Mouse (Mus musculus) layer of hippocampus, postnatal 10 days (tissue): ENCODE results near the gene 2310009B15Rik. TPM values are rescaled to one million over a fixed set of nuclear protein-coding genes. Genes with fewer than 3 reads are reported as not detected.

Experiments
- DNase-seq, 2 experiments: peaks; one replicate each; pipeline ENCODE4 v3.0.0; 2021; ENCODE audit warnings: low spot score in 2 of 2
- long read RNA-seq: library from polyadenylated mRNA; stranded (forward); transcript quantifications from one replicate; pipeline ENCODE4 v2.0.0, GENCODE M21; 2023
- total RNA-seq, 2 experiments: library from RNA; stranded (reverse); gene quantifications; 2 replicates each; pipeline ENCODE4 v1.2.3; 2021

The 2310009B15Rik gene
- total RNA-seq, result 10 to 100 TPM; 24.4 to 25.6 TPM
- long read RNA-seq, transcript 2310009B15Rik-201 (3 exons, 565 nt), result major isoform, 11 of 22 reads
- long read RNA-seq, partial matches to known transcripts, result 0 of 22 reads
- long read RNA-seq, other reads (novel, unspliced or antisense), result 8 of 22 reads

GRCm38 (mm10) chr1:138856101-138856950, at the start of gene 2310009B15Rik:
2310009B15Rik (minus strand) TSS chr1:138856852.
- peak; percentile 81 to 90 for DNase-seq

- DNase-seq, result no peak
These were observed 49.6 kb upstream of the 2310009B15Rik start for GRCm38 (mm10) chr1:138906256-138906655.

DNA sequence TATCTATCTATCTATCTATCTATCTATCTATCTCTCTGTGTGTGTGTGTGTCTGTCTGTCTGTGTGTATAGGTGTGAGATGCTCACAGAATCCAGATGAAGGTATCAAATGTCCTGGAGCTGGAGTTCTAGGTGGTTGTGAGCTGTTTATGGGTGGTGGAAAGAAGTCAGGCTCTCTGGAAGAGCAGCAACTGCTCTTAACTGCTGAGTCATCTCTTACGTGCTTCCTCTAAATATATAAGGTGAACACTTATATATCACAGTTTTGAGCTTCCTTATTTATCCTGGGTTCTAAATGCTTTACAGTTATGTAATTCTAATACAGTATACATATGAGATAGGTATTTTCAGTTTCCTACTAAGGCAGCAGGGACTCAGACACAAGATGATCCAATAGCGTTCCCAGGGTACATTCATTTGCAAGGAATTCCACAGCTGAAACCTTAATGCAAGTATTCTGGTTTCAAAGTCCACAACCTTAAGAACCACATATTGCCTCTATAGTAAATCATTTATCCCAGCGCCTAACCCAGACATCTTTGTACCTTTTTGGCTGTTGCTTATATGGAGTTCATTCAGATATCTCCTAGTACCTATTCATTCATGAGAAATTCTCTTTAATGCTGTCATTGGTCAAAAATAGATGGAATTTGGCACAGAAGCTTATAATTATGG, 48.6 kb upstream of the 2310009B15Rik start:
- no peak for DNase-seq

DNA sequence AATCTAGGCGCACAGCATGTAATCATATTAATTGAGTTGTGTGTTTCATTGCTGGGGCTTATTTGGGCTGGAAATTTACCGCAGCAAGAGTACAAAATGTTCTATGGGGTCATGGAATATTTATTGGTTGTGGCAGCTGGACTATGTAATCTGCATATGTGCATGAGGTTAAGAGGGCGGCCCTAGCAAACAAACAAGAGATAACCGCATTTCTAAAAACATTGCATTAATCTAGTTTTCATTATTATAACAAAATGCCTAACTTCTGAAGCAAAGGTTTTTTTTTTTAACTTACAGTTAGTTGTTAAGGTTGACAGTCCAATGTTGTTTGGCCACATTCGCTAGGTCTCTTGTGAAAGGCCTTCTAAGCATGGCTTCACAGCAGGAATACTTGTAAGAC, 47.2 kb upstream of the 2310009B15Rik start:
- no peak for DNase-seq

DNA sequence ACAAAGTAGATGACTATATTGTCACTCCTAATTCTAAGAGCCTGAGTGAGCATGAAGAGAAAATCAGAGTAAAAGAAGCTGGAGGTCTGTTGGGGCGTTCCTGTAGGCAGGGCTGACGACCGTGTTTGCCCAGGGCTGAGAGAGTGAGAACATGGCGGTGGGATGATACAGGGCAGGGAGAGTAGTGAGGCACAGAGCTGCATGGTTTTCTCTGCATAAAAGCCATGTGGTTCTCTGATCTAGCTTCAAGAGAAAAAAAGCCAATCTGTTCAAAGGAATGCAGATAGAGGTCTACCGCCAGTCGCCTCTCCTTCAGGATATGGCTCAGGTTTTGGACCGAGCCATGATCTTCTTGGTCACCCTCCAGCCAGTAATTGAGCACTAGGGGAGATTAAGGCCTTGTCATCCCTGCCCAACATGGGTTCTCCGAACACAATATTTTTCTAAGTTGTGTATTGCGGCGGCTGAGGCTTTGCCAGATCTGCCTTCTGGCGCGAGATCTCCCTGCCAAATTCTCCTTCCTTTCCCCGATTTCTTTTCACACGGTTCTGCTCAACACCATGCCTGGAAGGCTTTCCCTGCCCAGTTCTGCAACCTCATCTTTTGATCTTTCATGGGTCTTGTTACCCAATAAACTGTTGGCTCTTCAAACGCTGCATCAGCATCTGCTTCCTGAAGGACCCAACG, 44.9 kb upstream of the 2310009B15Rik start:
- peak; percentile 63 to 70 for DNase-seq

- DNase-seq, result no peak
These were observed 39.4 kb upstream of the 2310009B15Rik start for GRCm38 (mm10) chr1:138896088-138896487.

GRCm38 (mm10) chr1:138877470-138878254, 21.0 kb upstream of the 2310009B15Rik start:
- no peak for DNase-seq

DNA sequence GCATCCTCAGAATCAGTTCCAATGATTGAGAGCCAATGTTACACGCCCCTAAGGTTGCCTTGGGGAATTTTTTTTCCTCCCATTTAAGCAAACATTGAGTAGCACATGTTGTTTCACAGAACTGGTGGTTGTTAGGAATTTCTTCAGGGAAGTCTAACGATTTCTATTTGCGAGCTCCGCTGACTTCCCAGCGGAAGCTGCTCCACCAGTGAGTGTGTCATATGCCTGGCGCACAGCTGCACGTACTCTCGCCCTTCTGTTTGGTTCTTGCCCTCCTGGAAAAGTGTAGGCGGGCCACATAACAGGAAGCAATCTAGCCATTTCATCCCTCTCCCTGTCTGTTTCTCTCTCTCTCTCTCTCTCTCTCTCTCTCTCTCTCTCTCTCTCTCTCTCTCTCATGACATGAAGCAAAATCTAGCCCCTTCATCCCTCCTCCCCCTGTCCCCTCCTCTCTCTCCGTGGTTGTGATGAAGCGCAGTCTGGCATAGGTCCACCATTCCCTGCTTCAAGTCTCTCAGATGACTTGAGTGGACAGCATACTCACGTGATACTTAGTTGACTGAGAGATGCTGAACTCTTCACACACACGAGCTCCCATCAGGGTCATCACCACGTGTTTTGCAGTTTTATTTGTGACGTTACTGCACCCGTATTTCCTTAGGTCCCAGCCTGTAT, 19.9 kb upstream of the 2310009B15Rik start:
- peak in 1 of 2 experiments; percentile 25 for DNase-seq

GRCm38 (mm10) chr1:138850823-138851222, 5.8 kb downstream of the 2310009B15Rik start:
- no peak for DNase-seq

GRCm38 (mm10) chr1:138850161-138850539, 6.5 kb downstream of the 2310009B15Rik start:
- DNase-seq, result no peak

DNA sequence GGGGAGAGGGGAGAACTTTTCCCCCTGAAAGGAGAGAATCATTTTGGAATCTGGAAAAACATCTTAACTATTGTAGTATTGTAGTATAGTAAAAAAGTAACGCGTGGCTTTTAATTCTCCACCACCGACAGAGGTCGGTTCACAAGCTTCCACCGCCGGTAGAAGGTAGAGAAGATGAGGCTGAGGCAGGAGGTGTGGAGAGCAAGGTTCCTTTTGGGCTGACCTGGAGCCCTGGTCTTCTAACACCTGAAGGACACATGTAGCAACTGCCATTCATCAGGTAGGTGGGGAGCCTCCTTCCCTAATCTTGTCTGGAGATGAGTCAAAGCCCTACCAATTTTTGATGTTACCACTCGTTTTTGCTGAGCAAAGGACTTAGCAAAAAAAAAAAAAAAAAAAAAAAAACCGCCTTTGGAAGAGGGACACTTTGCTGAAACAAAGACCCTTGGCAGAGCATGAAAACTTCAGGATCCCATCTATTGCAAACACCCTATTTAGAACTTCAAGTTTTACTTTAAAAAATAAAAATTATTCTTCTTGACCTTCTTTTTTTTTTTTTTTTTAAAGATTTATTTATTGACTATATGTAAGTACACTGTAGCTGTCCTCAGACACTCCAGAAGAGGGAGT, 7.0 kb downstream of the 2310009B15Rik start:
- DNase-seq, result peak in 1 of 2 experiments; percentile 3

- peak; percentile 36 to 53 for DNase-seq
These were observed 8.0 kb downstream of the 2310009B15Rik start, which contains the start of gene Lhx9 for GRCm38 (mm10) chr1:138848511-138849109. Lhx9 (minus strand) TSS chr1:138848577.

GRCm38 (mm10) chr1:138848026-138848425, 8.6 kb downstream of the 2310009B15Rik start:
- DNase-seq, result peak; percentile 25 to 45

GRCm38 (mm10) chr1:138847146-138847545, 9.5 kb downstream of the 2310009B15Rik start:
- peak in 1 of 2 experiments; percentile 14 for DNase-seq

- DNase-seq, result no peak
These were observed 10.1 kb downstream of the 2310009B15Rik start for GRCm38 (mm10) chr1:138846581-138846980.

GRCm38 (mm10) chr1:138846131-138846530, 10.5 kb downstream of the 2310009B15Rik start:
- peak in 1 of 2 experiments; percentile 4 for DNase-seq

- DNase-seq, result no peak
These were observed 11.2 kb downstream of the 2310009B15Rik start for GRCm38 (mm10) chr1:138845481-138845880.

DNA sequence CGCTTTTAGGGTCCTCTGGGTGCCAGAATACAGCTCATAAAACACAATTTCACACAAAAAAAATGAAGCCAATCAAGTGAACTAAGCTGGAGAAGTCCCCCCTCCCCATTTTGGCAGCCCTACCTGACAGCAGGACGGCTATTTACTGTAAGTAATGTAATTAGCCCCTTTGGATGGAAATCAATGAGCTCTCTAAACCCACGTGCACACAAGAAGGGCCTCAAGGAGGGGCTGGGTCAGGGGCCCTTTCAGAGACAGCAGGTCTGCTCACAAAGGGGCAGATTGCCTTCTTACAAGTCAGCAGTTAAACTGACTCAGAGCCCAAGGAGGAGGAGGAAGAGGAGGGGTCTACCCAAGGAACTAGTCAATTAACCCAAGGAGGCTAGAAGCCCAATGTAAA, 12.5 kb downstream of the 2310009B15Rik start:
- no peak for DNase-seq
